Mouse (Mus musculus) heart, embryonic 13.5 days (tissue): ENCODE results near the gene Ncapd3. TPM values are rescaled to one million over a fixed set of nuclear protein-coding genes. Genes with fewer than 3 reads are reported as not detected.
A peak's percentile ranks its signal among the peaks of the same experiment; 100 is the strongest.

Source experiments
- ATAC-seq: fragments of 200-750 bp; cut with Nextera tagmentation; 2 replicates; pipeline ENCODE4 v1.8.0; 2017; ENCODE audit warnings: moderate TSS enrichment; ENCODE audit not compliant: insufficient number of reproducible peaks, low FRiP score, low TSS enrichment; ENCODE audit errors: extremely low read depth
- H3K27ac ChIP-seq: fragments of 300-500 bp; sonication (generic); replicated peaks from 2 replicates; pipeline ENCODE4 v1.5.1; 2015; ENCODE audit warnings: moderate library complexity, mild to moderate bottlenecking, inconsistent platforms
- H3K27me3 ChIP-seq: fragments of 300-500 bp; sonication (generic); replicated peaks from 2 replicates; pipeline ENCODE4 v1.6.1; 2015; ENCODE audit warnings: mild to moderate bottlenecking, inconsistent platforms
- H3K36me3 ChIP-seq: fragments of 300-500 bp; sonication (generic); 2 replicates; pipeline ENCODE4 v1.6.1; 2015; ENCODE audit warnings: mild to moderate bottlenecking, inconsistent platforms
- H3K4me1 ChIP-seq: fragments of 300-500 bp; sonication (generic); 2 replicates; pipeline ENCODE4 v1.6.1; 2015; ENCODE audit warnings: inconsistent platforms
- H3K4me2 ChIP-seq: fragments of 300-500 bp; sonication (generic); 2 replicates; pipeline ENCODE4 v1.6.1; 2015; ENCODE audit warnings: inconsistent platforms, mild to moderate bottlenecking, moderate library complexity
- H3K4me3 ChIP-seq: fragments of 300-500 bp; sonication (generic); 2 replicates; pipeline ENCODE4 v1.5.1; 2015; ENCODE audit warnings: moderate library complexity, mild to moderate bottlenecking, inconsistent platforms
- H3K9ac ChIP-seq: fragments of 300-500 bp; sonication (generic); 2 replicates; pipeline ENCODE4 v1.6.1; 2015; ENCODE audit warnings: inconsistent platforms, mild to moderate bottlenecking, moderate library complexity
- H3K9me3 ChIP-seq: fragments of 300-500 bp; sonication (generic); 2 replicates; pipeline ENCODE4 v1.6.1; 2016; ENCODE audit warnings: inconsistent platforms
- WGBS: fragments of 180-500 bp; shearing (Covaris S2); methylation state at CpG from one replicate; pipeline ENCODE4 v1.1.7; 2015; ENCODE audit warnings: mixed read lengths; 5-methylcytosine and 5-hydroxymethylcytosine counted together
- polyA plus RNA-seq: library from polyadenylated mRNA; unstranded; fragments of >200 nt; fragmentation: Nextera tagmentation; extraction: Ambion mirVana; gene quantifications from 2 replicates; pipeline ENCODE4 v1.2.1, GENCODE M21; 2015

Gene Ncapd3
- polyA plus RNA-seq, 1 experiment from 2014 or later = 16.5 TPM

DNA sequence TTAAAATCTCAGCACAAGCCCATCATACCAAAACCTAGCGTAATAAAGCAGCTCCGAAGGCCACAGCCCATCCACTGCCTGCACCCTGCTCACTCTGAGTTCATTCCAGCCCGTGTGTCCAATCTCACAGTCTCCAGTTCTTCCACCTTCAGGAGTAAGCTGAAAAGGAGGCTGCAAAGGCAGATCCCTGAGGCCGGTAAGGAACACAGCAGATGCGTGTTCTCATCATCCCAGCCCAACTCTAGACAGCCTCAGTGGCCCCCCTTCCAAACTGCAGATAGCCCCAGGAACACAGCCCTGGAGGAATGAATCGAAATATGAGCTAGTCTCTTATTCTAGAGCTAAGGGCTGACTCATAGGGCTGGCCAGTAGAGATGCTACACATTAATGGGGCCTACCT is 71.5 kb downstream of the Ncapd3 start:
- Histone ChIP-seq H3K9ac (no peak overlapping the region), H3K27ac (no peak overlapping the region), H3K4me2 (no peak overlapping the region), H3K9me3 (no peaks in the 10 kb centered on the region), H3K4me1 (peaks cover 5% of the 10 kb centered on the region), H3K36me3 (peaks cover 83% of the 10 kb centered on the region), H3K27me3 (no peaks in the 10 kb centered on the region), H3K4me3 (no peak overlapping the region)
- no peak for ATAC-seq
- 93% methylated on average over 6 of the region's 6 CpGs for WGBS

DNA sequence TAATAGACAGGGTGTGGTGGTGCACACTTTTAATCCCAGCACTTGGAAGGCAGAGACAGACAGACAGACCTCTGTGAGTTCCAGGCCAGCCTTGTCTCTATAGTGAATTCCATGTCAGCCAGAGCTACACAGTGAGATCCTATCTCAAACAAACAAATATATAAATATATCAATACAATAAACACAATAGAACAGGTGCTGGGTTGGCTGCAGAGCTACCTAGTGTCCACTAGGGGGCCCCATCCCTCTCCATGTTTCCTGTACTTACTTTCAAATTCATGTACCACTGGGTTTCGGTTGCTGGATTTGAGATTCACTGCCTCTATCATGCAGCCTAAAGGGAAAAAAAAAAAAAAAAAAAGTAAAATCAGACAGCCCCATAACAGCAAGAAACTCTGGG is 76.1 kb downstream of the Ncapd3 start:
- H3K27ac ChIP-seq = no peak overlapping the region

DNA sequence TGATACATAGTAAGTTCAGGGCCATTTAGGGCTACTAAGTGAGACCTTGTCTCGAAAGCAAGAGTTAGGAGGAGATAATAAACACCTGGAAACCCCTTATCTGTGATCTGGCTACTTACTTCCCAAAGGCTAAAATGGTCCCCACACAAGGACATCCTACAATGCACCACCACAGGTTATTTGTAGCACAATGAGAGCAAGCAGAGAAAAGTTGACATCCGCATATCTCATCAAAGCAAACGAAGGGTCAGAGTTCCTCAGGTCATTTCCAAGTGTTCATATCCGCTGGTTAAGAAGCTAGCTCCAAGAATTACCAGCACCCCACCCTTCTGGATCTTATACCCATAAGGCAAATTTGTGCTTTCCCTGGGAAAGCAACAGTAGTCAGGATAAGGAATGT is 78.5 kb downstream of the Ncapd3 start:
- H3K36me3 ChIP-seq = peaks cover 17% of the 10 kb centered on the region
- H3K9me3 ChIP-seq = no peaks in the 10 kb centered on the region
- H3K4me2 ChIP-seq = no peak overlapping the region
- no peaks in the 10 kb centered on the region for H3K27me3 ChIP-seq
- H3K9ac ChIP-seq = no peak overlapping the region
- WGBS = 69% methylated on average over 4 of the region's 4 CpGs
- peaks cover 36% of the 10 kb centered on the region for H3K4me1 ChIP-seq
- no peak overlapping the region for H3K27ac ChIP-seq
- no peak for ATAC-seq
- no peak overlapping the region for H3K4me3 ChIP-seq

More for the DNA sequence above, 76.1 kb downstream of the Ncapd3 start:
- Histone ChIP-seq H3K4me1 (peaks cover 28% of the 10 kb centered on the region), H3K36me3 (peaks cover 41% of the 10 kb centered on the region), H3K4me2 (no peak overlapping the region), H3K9ac (no peak overlapping the region), H3K27me3 (no peaks in the 10 kb centered on the region), H3K4me3 (no peak overlapping the region), H3K9me3 (no peaks in the 10 kb centered on the region)
- ATAC-seq = no peak
- 54% methylated on average over 1 of the region's 1 CpGs for WGBS

DNA sequence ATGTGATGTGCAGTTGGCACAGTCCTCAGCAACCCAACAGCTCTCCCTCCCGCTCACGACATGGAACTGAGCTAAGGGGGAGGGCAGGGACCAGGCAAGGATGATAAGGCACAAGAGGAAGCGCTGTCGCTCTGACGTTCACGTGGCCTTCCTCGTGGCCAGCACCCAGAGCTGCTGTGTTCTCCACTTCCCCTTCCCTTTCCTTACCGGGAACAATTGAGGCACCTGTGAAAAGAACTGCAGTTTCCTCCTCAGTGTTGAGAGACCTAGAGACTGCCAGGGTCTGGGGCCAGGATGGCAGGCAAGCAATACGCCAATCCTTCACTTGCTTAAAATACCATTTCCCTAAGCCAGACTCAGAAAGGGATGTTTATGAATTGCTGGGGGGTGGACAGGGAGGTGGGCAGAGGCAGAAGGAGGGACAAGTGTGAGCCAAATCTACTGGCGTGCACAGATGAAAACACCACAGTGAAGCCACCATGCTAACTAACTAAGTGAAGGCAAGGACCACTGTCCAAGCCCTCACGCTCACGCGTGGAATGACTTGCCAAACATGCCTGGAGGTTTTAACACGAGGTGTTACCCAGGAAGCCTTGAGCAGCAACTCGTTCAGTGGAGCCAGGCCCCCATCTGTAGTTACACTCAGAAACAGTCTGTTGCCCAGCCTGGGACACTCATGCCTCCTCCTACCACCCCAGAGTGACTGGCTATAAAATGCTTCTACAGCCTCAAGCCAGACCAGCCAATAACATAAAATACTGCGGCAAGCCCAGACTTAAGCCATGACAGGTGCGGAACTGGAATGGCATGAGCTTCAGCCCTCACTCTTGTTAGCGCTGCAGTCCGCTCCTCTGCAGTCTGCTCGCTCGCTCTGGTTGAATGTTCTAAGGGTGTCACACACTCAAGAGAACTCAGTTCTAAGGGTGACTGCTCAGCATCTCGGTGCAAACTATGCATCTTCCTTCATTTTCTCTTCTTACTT is 79.8 kb downstream of the Ncapd3 start:
- ATAC-seq = peak; percentile 55; the same call in 1 of the 2 replicates
- H3K4me2 ChIP-seq = peak overlapping the region; percentile 24
- H3K9me3 ChIP-seq = no peaks in the 10 kb centered on the region
- no peak overlapping the region for H3K4me3 ChIP-seq
- H3K36me3 ChIP-seq = peaks cover 3% of the 10 kb centered on the region; the same call in 1 of the 2 replicates
- peak overlapping the region; percentile 87 for H3K27ac ChIP-seq
- no peak overlapping the region for H3K9ac ChIP-seq
- WGBS = 49% methylated on average over 22 of the region's 22 CpGs
- H3K4me1 ChIP-seq = peaks cover 36% of the 10 kb centered on the region
- no peaks in the 10 kb centered on the region for H3K27me3 ChIP-seq

DNA sequence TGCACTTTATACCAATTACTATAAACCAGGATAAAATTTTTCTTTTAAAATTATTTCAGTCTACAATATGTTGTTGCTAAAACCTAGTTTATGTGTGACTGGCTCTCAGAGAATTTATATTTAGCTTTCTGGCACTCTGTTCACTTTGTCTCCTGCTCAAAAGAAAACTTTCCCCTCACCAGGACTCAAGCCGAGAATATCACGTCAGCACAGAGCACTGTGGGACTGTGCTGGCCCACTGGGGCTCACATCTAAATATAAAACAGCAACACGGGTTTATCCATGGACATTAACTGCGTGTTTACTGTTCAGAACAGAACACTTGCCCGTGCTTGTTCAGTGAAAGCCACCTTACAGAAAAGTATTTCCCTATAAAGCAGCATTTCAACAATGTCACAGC is 80.7 kb downstream of the Ncapd3 start:
- peak; percentile 28; the same call in 1 of the 2 replicates for ATAC-seq
- H3K4me2 ChIP-seq = peak overlapping the region; percentile 40
- H3K27ac ChIP-seq = peak overlapping the region; percentile 87
- no peaks in the 10 kb centered on the region for H3K36me3 ChIP-seq
- 27% methylated on average over 5 of the region's 5 CpGs for WGBS
- no peaks in the 10 kb centered on the region for H3K27me3 ChIP-seq
- H3K4me3 ChIP-seq = no peak overlapping the region
- H3K4me1 ChIP-seq = peaks cover 36% of the 10 kb centered on the region
- 0 out of 2 replicates have a peak overlapping the region, but pooled peaks have one; percentile 45 for H3K9ac ChIP-seq
- no peaks in the 10 kb centered on the region for H3K9me3 ChIP-seq

DNA sequence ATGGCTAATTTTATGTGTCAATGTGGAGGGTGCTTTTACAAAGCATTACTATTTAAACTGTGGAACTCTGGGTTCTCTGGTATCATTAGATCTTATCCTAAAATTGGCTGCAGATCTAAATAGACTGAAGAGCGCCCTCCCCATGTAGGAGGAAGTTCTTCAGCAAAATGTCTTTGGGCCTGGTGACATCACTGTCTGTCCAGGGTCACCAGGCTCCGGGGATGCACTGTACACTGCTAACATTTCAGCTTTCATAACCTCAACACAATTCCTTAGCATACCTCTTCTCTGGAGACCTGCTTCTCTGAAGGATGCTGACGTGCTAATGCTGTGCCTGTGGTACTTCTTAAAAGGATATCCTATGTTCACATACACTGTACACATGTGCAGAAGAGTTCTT is 81.8 kb downstream of the Ncapd3 start:
- H3K9me3 ChIP-seq = no peaks in the 10 kb centered on the region
- no peak overlapping the region for H3K4me3 ChIP-seq
- H3K4me1 ChIP-seq = peaks cover 36% of the 10 kb centered on the region
- 80% methylated on average over 3 of the region's 3 CpGs for WGBS
- no peak for ATAC-seq
- no peaks in the 10 kb centered on the region for H3K36me3 ChIP-seq
- peak overlapping the region; percentile 87; the same call in 1 of the 2 replicates for H3K27ac ChIP-seq
- no peak overlapping the region for H3K9ac ChIP-seq
- no peak overlapping the region for H3K4me2 ChIP-seq
- no peaks in the 10 kb centered on the region for H3K27me3 ChIP-seq

DNA sequence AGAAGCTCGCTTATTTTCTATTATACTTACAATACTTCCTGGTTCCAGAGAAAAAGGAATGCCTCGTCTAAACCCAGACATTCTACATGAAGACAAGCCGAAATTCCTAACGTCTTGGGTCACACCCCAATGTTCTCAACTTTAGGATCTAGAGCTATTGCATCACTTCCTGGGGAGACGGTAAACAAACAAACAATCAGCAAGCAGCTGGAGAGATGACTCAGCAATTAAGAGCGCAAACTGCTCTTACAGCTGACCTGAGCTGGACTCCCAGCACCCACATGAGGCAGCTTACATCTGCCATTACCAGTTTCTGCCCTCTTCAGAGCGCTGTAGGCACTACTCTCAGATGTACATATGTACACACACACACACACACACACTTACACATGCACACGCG is 91.3 kb downstream of the Ncapd3 start:
- Histone ChIP-seq H3K27me3 (no peaks in the 10 kb centered on the region), H3K36me3 (no peaks in the 10 kb centered on the region), H3K9me3 (no peaks in the 10 kb centered on the region), H3K27ac (no peak overlapping the region), H3K4me1 (peaks cover 20% of the 10 kb centered on the region), H3K4me3 (no peak overlapping the region), H3K4me2 (no peak overlapping the region), H3K9ac (no peak overlapping the region)
- ATAC-seq = no peak
- WGBS = 85% methylated on average over 9 of the region's 9 CpGs

DNA sequence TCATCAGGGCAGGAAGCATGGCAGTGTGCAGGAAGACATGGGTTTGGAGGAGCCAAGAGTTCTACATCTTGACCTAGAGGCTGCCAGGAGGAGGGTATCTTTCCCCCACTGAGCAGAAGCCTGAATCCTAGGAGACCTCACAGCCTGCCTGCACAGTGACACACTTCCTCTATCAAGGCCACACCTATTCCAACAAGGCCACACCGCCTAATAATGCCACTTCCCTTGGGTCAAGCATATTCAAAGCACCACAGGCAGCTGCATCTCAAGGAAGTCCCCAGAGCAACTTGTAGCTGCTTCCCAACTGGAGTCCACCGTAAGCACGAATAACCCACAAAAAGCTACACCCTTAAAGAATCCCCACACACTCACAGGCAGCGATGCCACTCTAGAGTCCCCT is 92.1 kb downstream of the Ncapd3 start:
- no peaks in the 10 kb centered on the region for H3K9me3 ChIP-seq
- H3K27me3 ChIP-seq = no peaks in the 10 kb centered on the region
- no peak overlapping the region for H3K4me3 ChIP-seq
- H3K36me3 ChIP-seq = no peaks in the 10 kb centered on the region
- H3K9ac ChIP-seq = no peak overlapping the region
- WGBS = 83% methylated on average over 4 of the region's 4 CpGs
- peaks cover 20% of the 10 kb centered on the region for H3K4me1 ChIP-seq
- ATAC-seq = no peak
- H3K4me2 ChIP-seq = no peak overlapping the region
- no peak overlapping the region for H3K27ac ChIP-seq

DNA sequence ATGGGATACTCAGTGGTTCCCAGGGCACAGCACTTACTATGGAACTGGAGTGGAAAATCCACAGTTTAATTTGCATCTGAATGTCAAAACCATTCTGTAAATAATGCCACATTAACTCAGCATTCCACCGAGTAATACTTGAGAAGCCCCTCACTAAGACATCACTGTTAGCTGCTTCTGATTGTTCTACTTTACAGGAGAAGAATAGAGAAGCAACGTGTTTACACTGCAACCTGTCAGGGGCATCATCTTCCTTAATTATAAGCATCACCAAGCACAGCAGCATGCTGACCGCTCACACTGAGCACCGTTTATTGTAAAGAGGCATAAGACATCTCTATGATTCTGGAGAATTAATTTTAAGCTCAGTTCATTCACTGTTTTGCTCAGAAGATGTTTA is 93.0 kb downstream of the Ncapd3 start:
- H3K36me3 ChIP-seq = no peaks in the 10 kb centered on the region
- no peaks in the 10 kb centered on the region for H3K9me3 ChIP-seq
- H3K9ac ChIP-seq = no peak overlapping the region
- H3K27me3 ChIP-seq = no peaks in the 10 kb centered on the region
- peaks cover 20% of the 10 kb centered on the region for H3K4me1 ChIP-seq
- no peak overlapping the region for H3K4me3 ChIP-seq
- no peak for ATAC-seq
- 83% methylated on average over 4 of the region's 4 CpGs for WGBS
- H3K4me2 ChIP-seq = no peak overlapping the region
- no peak overlapping the region for H3K27ac ChIP-seq

DNA sequence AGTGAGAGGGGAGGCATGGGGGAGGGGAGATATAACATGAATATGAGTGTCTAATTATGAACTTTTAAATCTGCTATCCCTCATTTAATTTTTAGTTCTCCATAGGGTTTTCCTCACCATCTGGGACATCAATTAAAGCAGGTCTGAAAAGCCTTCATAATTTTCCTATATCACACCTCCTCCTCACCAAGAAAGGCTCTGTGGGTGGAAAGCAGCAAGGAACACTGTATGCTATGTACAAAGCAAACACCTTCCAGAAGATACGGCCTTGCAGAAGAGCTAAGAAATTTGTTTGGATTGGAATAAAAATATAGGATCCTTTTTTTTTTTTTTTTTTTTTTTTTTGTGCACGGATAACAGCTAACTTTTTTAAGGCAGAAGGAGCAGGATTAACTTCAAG is 94.0 kb downstream of the Ncapd3 start:
- H3K9me3 ChIP-seq = no peaks in the 10 kb centered on the region
- H3K36me3 ChIP-seq = no peaks in the 10 kb centered on the region
- peaks cover 25% of the 10 kb centered on the region for H3K4me1 ChIP-seq
- ATAC-seq = no peak
- no peaks in the 10 kb centered on the region for H3K27me3 ChIP-seq
- H3K4me3 ChIP-seq = no peak overlapping the region
- no peak overlapping the region for H3K4me2 ChIP-seq
- H3K9ac ChIP-seq = no peak overlapping the region
- no peak overlapping the region for H3K27ac ChIP-seq
- WGBS = 69% methylated on average over 2 of the region's 2 CpGs

DNA sequence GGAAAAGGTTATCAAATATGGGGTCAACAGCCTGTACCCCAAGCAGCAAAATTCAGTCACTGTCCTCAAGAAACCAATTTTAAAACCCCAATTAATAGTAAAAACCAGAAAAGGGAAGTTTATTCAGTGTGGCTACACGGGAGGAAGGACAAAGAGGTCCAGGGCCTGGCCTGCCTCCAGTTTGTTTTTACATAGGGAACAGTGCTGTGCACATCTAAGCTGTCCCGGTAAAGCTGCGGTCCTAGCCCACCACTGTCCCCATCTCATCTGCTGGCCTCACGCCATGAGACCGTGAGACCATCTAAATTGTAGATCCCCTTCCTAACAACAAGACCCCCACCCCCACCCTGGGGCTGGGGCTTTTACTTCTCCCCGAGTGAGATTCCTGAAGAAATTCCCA is 95.5 kb downstream of the Ncapd3 start:
- Histone ChIP-seq H3K9ac (no peak overlapping the region), H3K36me3 (no peaks in the 10 kb centered on the region), H3K27me3 (no peaks in the 10 kb centered on the region), H3K4me1 (peaks cover 27% of the 10 kb centered on the region), H3K9me3 (no peaks in the 10 kb centered on the region), H3K4me2 (no peak overlapping the region), H3K27ac (no peak overlapping the region), H3K4me3 (no peak overlapping the region)
- WGBS = 61% methylated on average over 6 of the region's 6 CpGs
- ATAC-seq = no peak

DNA sequence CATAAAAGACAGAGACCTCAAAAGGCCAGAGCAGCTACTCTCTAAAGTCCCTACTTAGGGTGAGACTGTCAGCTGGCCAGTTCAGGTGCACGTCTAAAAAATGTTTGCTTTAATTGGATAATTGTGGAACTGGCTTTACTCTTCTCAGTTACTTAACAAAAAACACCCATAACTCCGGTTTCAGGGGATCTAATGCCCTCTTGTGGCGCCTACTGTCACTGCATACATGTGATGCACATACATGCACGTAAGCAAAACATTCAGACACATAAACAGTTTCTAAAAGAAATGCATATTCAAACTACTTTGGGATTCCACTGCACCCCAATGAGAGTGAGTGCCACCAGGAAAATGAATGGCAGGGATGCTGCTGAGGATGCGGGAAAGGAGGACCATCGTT is 96.6 kb downstream of the Ncapd3 start:
- no peaks in the 10 kb centered on the region for H3K36me3 ChIP-seq
- no peak overlapping the region for H3K27ac ChIP-seq
- H3K9me3 ChIP-seq = no peaks in the 10 kb centered on the region
- H3K4me2 ChIP-seq = no peak overlapping the region
- 86% methylated on average over 6 of the region's 6 CpGs for WGBS
- ATAC-seq = no peak
- peaks cover 27% of the 10 kb centered on the region for H3K4me1 ChIP-seq
- no peak overlapping the region for H3K9ac ChIP-seq
- H3K4me3 ChIP-seq = no peak overlapping the region
- no peaks in the 10 kb centered on the region for H3K27me3 ChIP-seq
